Mouse (Mus musculus): ENCODE measurements at regions not wholly inside any gene's neighbourhood (a gene's known extent, or its start where the extent isn't known, plus 50 kb on each side); places are given as distances from the start of the nearest gene placed in this dataset.

GRCm38 (mm10) chr1:154029826-154030225 lies 129.8 kb upstream of the Teddm2 start:
- no peak overlapping the region for H3K4me3 ChIP-seq (ENCODE audit: low read depth, low read length)
- H3K9me3 ChIP-seq (ENCODE audit: control insufficient read depth) = no peaks in the 10 kb centered on the region
- H3K27me3 ChIP-seq (replicated peaks; ENCODE audit: control insufficient read depth, insufficient read depth, low read length) = no peaks in the 10 kb centered on the region
- WGBS = 76% methylated on average over 3 of the region's 3 CpGs
- no peaks in the 10 kb centered on the region for H3K36me3 ChIP-seq (ENCODE audit: control insufficient read depth, insufficient read depth)
- H3K9ac ChIP-seq (ENCODE audit: low read depth, low read length) = no peak overlapping the region
- no peak overlapping the region for H3K4me2 ChIP-seq (replicated peaks; ENCODE audit: low read depth)
- 0 out of 2 replicates have a peak, but pooled peaks cover 6% of the 10 kb centered on the region for H3K4me1 ChIP-seq (replicated peaks; ENCODE audit: control insufficient read depth, insufficient read depth, low read length)
- TF ChIP-seq CTCF (IDR thresholded peaks at IDR 0.05; ENCODE audit: low read depth) = no peak
- H3K27ac ChIP-seq (ENCODE audit: low read depth, low read length) = no peak overlapping the region
- ATAC-seq = no peak

GRCm38 (mm10) chr1:154032669-154033099 lies 132.7 kb upstream of the Teddm2 start:
- WGBS = 13% methylated on average over 14 of the region's 14 CpGs

GRCm38 (mm10) chr1:154033958-154034606 lies 134.1 kb upstream of the Teddm2 start:
- no peaks in the 10 kb centered on the region for H3K27me3 ChIP-seq (replicated peaks; ENCODE audit: control insufficient read depth, insufficient read depth, low read length)
- H3K27ac ChIP-seq (ENCODE audit: low read depth, low read length) = peak overlapping the region; percentile 41; the same call in 1 of the 2 replicates
- no peak for TF ChIP-seq CTCF (IDR thresholded peaks at IDR 0.05; ENCODE audit: low read depth)
- peak; percentile 87 for ATAC-seq
- no peak overlapping the region for H3K9ac ChIP-seq (ENCODE audit: low read depth, low read length)
- peak overlapping the region; percentile 13; the same call in 1 of the 2 replicates for H3K4me2 ChIP-seq (replicated peaks; ENCODE audit: low read depth)
- 23% methylated on average over 13 of the region's 13 CpGs for WGBS
- no peaks in the 10 kb centered on the region for H3K9me3 ChIP-seq (ENCODE audit: control insufficient read depth)
- H3K36me3 ChIP-seq (ENCODE audit: control insufficient read depth, insufficient read depth) = no peaks in the 10 kb centered on the region
- peaks cover 6% of the 10 kb centered on the region for H3K4me1 ChIP-seq (replicated peaks; ENCODE audit: control insufficient read depth, insufficient read depth, low read length)
- no peak overlapping the region for H3K4me3 ChIP-seq (ENCODE audit: low read depth, low read length)

More at GRCm38 (mm10) chr1:154032669-154033099, 132.7 kb upstream of the Teddm2 start:
- peak; percentile 70 for ATAC-seq
- Histone ChIP-seq H3K4me1 (replicated peaks; ENCODE audit: control insufficient read depth, insufficient read depth, low read length) (peaks cover 6% of the 10 kb centered on the region), H3K27ac (ENCODE audit: low read depth, low read length) (peak overlapping the region; percentile 35; the same call in 1 of the 2 replicates), H3K4me3 (ENCODE audit: low read depth, low read length) (no peak overlapping the region), H3K27me3 (replicated peaks; ENCODE audit: control insufficient read depth, insufficient read depth, low read length) (no peaks in the 10 kb centered on the region), H3K9me3 (ENCODE audit: control insufficient read depth) (no peaks in the 10 kb centered on the region), H3K36me3 (ENCODE audit: control insufficient read depth, insufficient read depth) (no peaks in the 10 kb centered on the region), H3K9ac (ENCODE audit: low read depth, low read length) (no peak overlapping the region), H3K4me2 (replicated peaks; ENCODE audit: low read depth) (peak overlapping the region; percentile 47)
- TF ChIP-seq CTCF (IDR thresholded peaks at IDR 0.05; ENCODE audit: low read depth) = peak; percentile 86

GRCm38 (mm10) chr1:154036729-154037270 lies 136.8 kb upstream of the Teddm2 start:
- WGBS = 48% methylated on average over 4 of the region's 4 CpGs
- H3K9me3 ChIP-seq (ENCODE audit: control insufficient read depth) = no peaks in the 10 kb centered on the region
- no peak overlapping the region for H3K27ac ChIP-seq (ENCODE audit: low read depth, low read length)

GRCm38 (mm10) chr1:154038241-154038640 lies 138.2 kb upstream of the Teddm2 start:
- Histone ChIP-seq H3K4me1 (replicated peaks; ENCODE audit: control insufficient read depth, insufficient read depth, low read length) (peaks cover 6% of the 10 kb centered on the region), H3K36me3 (ENCODE audit: control insufficient read depth, insufficient read depth) (no peaks in the 10 kb centered on the region), H3K27ac (ENCODE audit: low read depth, low read length) (no peak overlapping the region), H3K4me3 (ENCODE audit: low read depth, low read length) (no peak overlapping the region), H3K9me3 (ENCODE audit: control insufficient read depth) (no peaks in the 10 kb centered on the region), H3K27me3 (replicated peaks; ENCODE audit: control insufficient read depth, insufficient read depth, low read length) (no peaks in the 10 kb centered on the region), H3K9ac (ENCODE audit: low read depth, low read length) (no peak overlapping the region), H3K4me2 (replicated peaks; ENCODE audit: low read depth) (no peak overlapping the region)
- WGBS = 75% methylated on average over 2 of the region's 2 CpGs
- ATAC-seq = no peak
- TF ChIP-seq CTCF (IDR thresholded peaks at IDR 0.05; ENCODE audit: low read depth) = no peak

More at GRCm38 (mm10) chr1:154036729-154037270, 136.8 kb upstream of the Teddm2 start:
- no peaks in the 10 kb centered on the region for H3K27me3 ChIP-seq (replicated peaks; ENCODE audit: control insufficient read depth, insufficient read depth, low read length)
- H3K4me1 ChIP-seq (replicated peaks; ENCODE audit: control insufficient read depth, insufficient read depth, low read length) = peaks cover 6% of the 10 kb centered on the region
- no peak overlapping the region for H3K4me3 ChIP-seq (ENCODE audit: low read depth, low read length)
- no peak overlapping the region for H3K4me2 ChIP-seq (replicated peaks; ENCODE audit: low read depth)
- H3K9ac ChIP-seq (ENCODE audit: low read depth, low read length) = no peak overlapping the region
- ATAC-seq = no peak
- no peak for TF ChIP-seq CTCF (IDR thresholded peaks at IDR 0.05; ENCODE audit: low read depth)
- no peaks in the 10 kb centered on the region for H3K36me3 ChIP-seq (ENCODE audit: control insufficient read depth, insufficient read depth)

- WGBS = 64% methylated on average over 3 of the region's 3 CpGs
- no peak overlapping the region for H3K9ac ChIP-seq (ENCODE audit: low read depth, low read length)
Observed at GRCm38 (mm10) chr1:154040907-154041306, 140.9 kb upstream of the Teddm2 start.

More at GRCm38 (mm10) chr1:154040907-154041306, 140.9 kb upstream of the Teddm2 start:
- Histone ChIP-seq H3K4me2 (replicated peaks; ENCODE audit: low read depth) (no peak overlapping the region), H3K27ac (ENCODE audit: low read depth, low read length) (no peak overlapping the region), H3K9me3 (ENCODE audit: control insufficient read depth) (no peaks in the 10 kb centered on the region), H3K27me3 (replicated peaks; ENCODE audit: control insufficient read depth, insufficient read depth, low read length) (no peaks in the 10 kb centered on the region), H3K4me1 (replicated peaks; ENCODE audit: control insufficient read depth, insufficient read depth, low read length) (no peaks in the 10 kb centered on the region; the same call in none of the 2 replicates), H3K4me3 (ENCODE audit: low read depth, low read length) (no peak overlapping the region), H3K36me3 (ENCODE audit: control insufficient read depth, insufficient read depth) (no peaks in the 10 kb centered on the region)
- no peak for TF ChIP-seq CTCF (IDR thresholded peaks at IDR 0.05; ENCODE audit: low read depth)
- ATAC-seq = no peak

All from intestine, postnatal 0 days (tissue).